Mouse (Mus musculus) kidney, embryonic 14.5 days (tissue): ENCODE measurements at regions not wholly inside any gene's neighbourhood (a gene's known extent, or its start where the extent isn't known, plus 50 kb on each side); places are given as distances from the start of the nearest gene placed in this dataset.

Experiments
- ATAC-seq: fragments of 200-750 bp; cut with Nextera tagmentation; 2 replicates; pipeline ENCODE4 v1.8.0; 2017; ENCODE audit warnings: moderate number of reproducible peaks, mild to moderate bottlenecking, moderate TSS enrichment, moderate library complexity; ENCODE audit not compliant: low FRiP score, low TSS enrichment
- H3K27ac ChIP-seq: fragments of 300-500 bp; sonication (generic); 2 replicates; pipeline ENCODE4 v1.5.1; 2014; ENCODE audit warnings: low read depth, mild to moderate bottlenecking, low read length, moderate library complexity, mixed read lengths
- H3K27me3 ChIP-seq: fragments of 300-500 bp; sonication (generic); 2 replicates; pipeline ENCODE4 v1.6.1; 2014; ENCODE audit warnings: mild to moderate bottlenecking, low read length; ENCODE audit not compliant: control insufficient read depth, insufficient read depth
- H3K36me3 ChIP-seq: fragments of 300-500 bp; sonication (generic); 2 replicates; pipeline ENCODE4 v1.6.1; 2014; ENCODE audit warnings: low read length, mixed read lengths; ENCODE audit not compliant: control insufficient read depth, insufficient read depth
- H3K4me1 ChIP-seq: fragments of 300-500 bp; sonication (generic); 2 replicates; pipeline ENCODE4 v1.6.1; 2014; ENCODE audit warnings: low read length, mixed read lengths; ENCODE audit not compliant: control insufficient read depth, insufficient read depth
- H3K4me2 ChIP-seq: fragments of 300-500 bp; sonication (generic); replicated peaks from 2 replicates; pipeline ENCODE4 v1.6.1; 2014; ENCODE audit warnings: low read depth, mild to moderate bottlenecking, low read length
- H3K4me3 ChIP-seq: fragments of 300-500 bp; sonication (generic); 2 replicates; pipeline ENCODE4 v1.5.1; 2014; ENCODE audit warnings: mild to moderate bottlenecking, low read length
- H3K9ac ChIP-seq: fragments of 300-500 bp; sonication (generic); 2 replicates; pipeline ENCODE4 v1.6.1; 2014; ENCODE audit warnings: low read depth, mild to moderate bottlenecking, low read length, moderate library complexity
- H3K9me3 ChIP-seq: fragments of 300-500 bp; sonication (generic); 2 replicates; pipeline ENCODE4 v1.6.1; 2016; ENCODE audit warnings: low read length; ENCODE audit not compliant: control insufficient read depth
- WGBS: fragments of 180-500 bp; shearing (Covaris S2); extraction: QIAGEN DNeasy Blood & Tissue Kit; methylation state at CpG from one replicate; pipeline ENCODE4 v1.1.7; 2014; 5-methylcytosine and 5-hydroxymethylcytosine counted together

- H3K9ac ChIP-seq, result no peak overlapping the region
- H3K27ac ChIP-seq, result no peak overlapping the region
- WGBS, result 66% methylated on average over 3 of the region's 3 CpGs
- H3K9me3 ChIP-seq, result peaks cover 5% of the 10 kb centered on the region; the same call in 1 of the 2 replicates
- ATAC-seq, result no peak
- H3K4me2 ChIP-seq, result no peak overlapping the region
- H3K4me3 ChIP-seq, result no peak overlapping the region
- no peaks in the 10 kb centered on the region for H3K4me1 ChIP-seq
- no peaks in the 10 kb centered on the region for H3K36me3 ChIP-seq
- no peaks in the 10 kb centered on the region for H3K27me3 ChIP-seq
These were observed 143.3 kb downstream of the Snx10 start for GRCm38 (mm10) chr6:51667022-51667421.

- WGBS, result 88% methylated on average over 13 of the region's 13 CpGs
- H3K4me3 ChIP-seq, result no peak overlapping the region
- no peaks in the 10 kb centered on the region for H3K27me3 ChIP-seq
- no peaks in the 10 kb centered on the region for H3K9me3 ChIP-seq
- H3K27ac ChIP-seq, result no peak overlapping the region
- no peak overlapping the region for H3K4me2 ChIP-seq
- no peak overlapping the region for H3K9ac ChIP-seq
- no peaks in the 10 kb centered on the region for H3K36me3 ChIP-seq
- 0 out of 2 replicates have a peak, but pooled peaks cover 3% of the 10 kb centered on the region for H3K4me1 ChIP-seq
- no peak for ATAC-seq
These were observed 151.7 kb downstream of the Snx10 start for GRCm38 (mm10) chr6:51675342-51675945.

GRCm38 (mm10) chr6:51677162-51677996 lies 153.7 kb downstream of the Snx10 start:
- no peak overlapping the region for H3K27ac ChIP-seq
- H3K36me3 ChIP-seq, result no peaks in the 10 kb centered on the region
- no peaks in the 10 kb centered on the region for H3K9me3 ChIP-seq
- H3K4me3 ChIP-seq, result no peak overlapping the region
- 0 out of 2 replicates have a peak, but pooled peaks cover 3% of the 10 kb centered on the region for H3K4me1 ChIP-seq
- no peak for ATAC-seq
- H3K9ac ChIP-seq, result no peak overlapping the region
- 79% methylated on average over 12 of the region's 12 CpGs for WGBS
- H3K27me3 ChIP-seq, result no peaks in the 10 kb centered on the region
- H3K4me2 ChIP-seq, result no peak overlapping the region

- no peak for ATAC-seq
- Histone ChIP-seq H3K9ac (no peak overlapping the region), H3K9me3 (no peaks in the 10 kb centered on the region), H3K27ac (no peak overlapping the region), H3K4me3 (no peak overlapping the region), H3K36me3 (no peaks in the 10 kb centered on the region), H3K4me1 (peaks cover 4% of the 10 kb centered on the region; the same call in 1 of the 2 replicates), H3K27me3 (no peaks in the 10 kb centered on the region), H3K4me2 (no peak overlapping the region)
- WGBS, result 95% methylated on average over 3 of the region's 3 CpGs
These were observed 155.0 kb downstream of the Snx10 start for GRCm38 (mm10) chr6:51678743-51679142.

- Histone ChIP-seq H3K4me1 (peaks cover 6% of the 10 kb centered on the region; the same call in 1 of the 2 replicates), H3K9me3 (no peaks in the 10 kb centered on the region), H3K27me3 (no peaks in the 10 kb centered on the region), H3K9ac (no peak overlapping the region), H3K27ac (no peak overlapping the region), H3K4me2 (no peak overlapping the region), H3K4me3 (no peak overlapping the region), H3K36me3 (no peaks in the 10 kb centered on the region)
- peak; percentile 68; the same call in 1 of the 2 replicates for ATAC-seq
- 15% methylated on average over 10 of the region's 10 CpGs for WGBS
These were observed 156.6 kb downstream of the Snx10 start for GRCm38 (mm10) chr6:51680239-51680857.

GRCm38 (mm10) chr6:51683131-51683530 lies 159.4 kb downstream of the Snx10 start:
- no peaks in the 10 kb centered on the region for H3K9me3 ChIP-seq
- H3K27me3 ChIP-seq, result no peaks in the 10 kb centered on the region
- H3K4me3 ChIP-seq, result no peak overlapping the region
- no peaks in the 10 kb centered on the region for H3K36me3 ChIP-seq
- no peak overlapping the region for H3K27ac ChIP-seq
- no peak overlapping the region for H3K9ac ChIP-seq
- 90% methylated on average over 5 of the region's 5 CpGs for WGBS
- peaks cover 6% of the 10 kb centered on the region; the same call in 1 of the 2 replicates for H3K4me1 ChIP-seq
- no peak for ATAC-seq
- H3K4me2 ChIP-seq, result no peak overlapping the region

- Histone ChIP-seq H3K4me2 (no peak overlapping the region), H3K36me3 (no peaks in the 10 kb centered on the region), H3K27me3 (no peaks in the 10 kb centered on the region), H3K4me3 (no peak overlapping the region), H3K4me1 (peaks cover 3% of the 10 kb centered on the region; the same call in 1 of the 2 replicates), H3K9ac (no peak overlapping the region), H3K9me3 (no peaks in the 10 kb centered on the region), H3K27ac (no peak overlapping the region)
- WGBS, result 71% methylated on average over 8 of the region's 8 CpGs
- no peak for ATAC-seq
These were observed 162.1 kb downstream of the Snx10 start for GRCm38 (mm10) chr6:51685651-51686287.

GRCm38 (mm10) chr6:51690795-51691563 lies 167.3 kb downstream of the Snx10 start:
- no peak for ATAC-seq
- WGBS, result 83% methylated on average over 13 of the region's 13 CpGs
- Histone ChIP-seq H3K4me1 (no peaks in the 10 kb centered on the region), H3K27ac (no peak overlapping the region), H3K36me3 (no peaks in the 10 kb centered on the region), H3K4me3 (no peak overlapping the region), H3K9ac (no peak overlapping the region), H3K4me2 (no peak overlapping the region), H3K9me3 (no peaks in the 10 kb centered on the region), H3K27me3 (no peaks in the 10 kb centered on the region)
